Mouse (Mus musculus): ENCODE measurements at regions not wholly inside any gene's neighbourhood (a gene's known extent, or its start where the extent isn't known, plus 50 kb on each side); places are given as distances from the start of the nearest gene placed in this dataset.

- peak; percentile 32 for DNase-seq
Observed at GRCm38 (mm10) chr15:6934564-6934980, 59.8 kb upstream of the Osmr start.

GRCm38 (mm10) chr15:6941491-6941890 lies 66.7 kb upstream of the Osmr start:
- no peak for DNase-seq

- DNase-seq: no peak
Observed at GRCm38 (mm10) chr15:6949236-6949635, 74.5 kb upstream of the Osmr start.

- DNase-seq: no peak
Observed at GRCm38 (mm10) chr15:6949686-6950085, 74.9 kb upstream of the Osmr start.

- DNase-seq: no peak
Observed at GRCm38 (mm10) chr15:6950503-6950902, 75.7 kb upstream of the Osmr start.

GRCm38 (mm10) chr15:6953556-6953955 lies 78.8 kb upstream of the Osmr start:
- DNase-seq: no peak

GRCm38 (mm10) chr15:6953970-6954791 lies 79.4 kb upstream of the Osmr start:
- no peak for DNase-seq

GRCm38 (mm10) chr15:6959911-6960310 lies 85.1 kb upstream of the Osmr start:
- no peak for DNase-seq

- no peak for DNase-seq
Observed at GRCm38 (mm10) chr15:6960753-6961746, 86.3 kb upstream of the Osmr start.

- DNase-seq: peak; percentile 31
Observed at GRCm38 (mm10) chr15:6964635-6965034, 89.9 kb upstream of the Osmr start.

- DNase-seq: no peak
Observed at GRCm38 (mm10) chr15:6965446-6965845, 90.7 kb upstream of the Osmr start.

GRCm38 (mm10) chr15:6974410-6974809 lies 99.6 kb upstream of the Osmr start:
- no peak for DNase-seq

GRCm38 (mm10) chr15:6981430-6981829 lies 106.7 kb upstream of the Osmr start:
- DNase-seq: no peak

GRCm38 (mm10) chr15:6983320-6983719 lies 107.1 kb upstream of the Lifr start:
- DNase-seq: no peak

- DNase-seq: no peak
Observed at GRCm38 (mm10) chr15:6988187-6988586, 102.2 kb upstream of the Lifr start.

- DNase-seq: no peak
Observed at GRCm38 (mm10) chr15:6989094-6989493, 101.3 kb upstream of the Lifr start.

GRCm38 (mm10) chr15:6993226-6993625 lies 97.2 kb upstream of the Lifr start:
- DNase-seq: no peak

GRCm38 (mm10) chr15:6995246-6995645 lies 95.2 kb upstream of the Lifr start:
- no peak for DNase-seq

- no peak for DNase-seq
Observed at GRCm38 (mm10) chr15:6997871-6998270, 92.5 kb upstream of the Lifr start.

GRCm38 (mm10) chr15:6998576-6999070 lies 91.8 kb upstream of the Lifr start:
- DNase-seq: no peak

GRCm38 (mm10) chr15:6999667-7000066 lies 90.7 kb upstream of the Lifr start:
- DNase-seq: no peak

- DNase-seq: no peak
Observed at GRCm38 (mm10) chr15:7002226-7002625, 88.2 kb upstream of the Lifr start.

- DNase-seq: no peak
Observed at GRCm38 (mm10) chr15:7003311-7003710, 87.1 kb upstream of the Lifr start.

GRCm38 (mm10) chr15:7005142-7005541 lies 85.3 kb upstream of the Lifr start:
- no peak for DNase-seq
